In the genomic region with DNA sequence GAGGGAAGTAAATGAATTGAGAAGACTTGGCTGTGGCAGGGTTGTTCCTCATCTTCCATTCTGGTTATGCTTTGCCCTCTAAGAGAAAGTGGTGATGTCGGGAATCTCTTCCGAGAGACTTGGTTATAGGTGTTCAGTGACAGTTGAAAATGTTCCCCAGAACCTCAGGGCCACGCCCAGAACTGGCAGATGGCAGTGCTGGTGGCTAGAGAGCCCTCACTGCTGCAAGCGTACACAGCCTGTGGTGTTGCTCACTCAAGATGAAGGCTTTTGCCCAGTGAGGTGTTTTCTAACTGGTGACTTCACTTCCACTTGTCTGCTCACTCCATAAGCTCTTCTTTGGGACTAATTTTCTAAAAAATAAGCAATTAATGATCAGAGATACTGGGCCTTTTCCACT, we compare ENCODE assay signal across 28 mouse cellular contexts.
"Had no signal": no experiment of that assay in that cellular context is flagged by ENCODE, and none has a peak within 500 bp of the region (broad histone marks: within the 10 kb centered on the region; RNA-seq: fewer than 3 reads in every experiment).

No protein-coding gene starts in this region.

- ATAC-seq: forebrain, embryonic 13.5 days; forebrain, embryonic 14.5 days; forebrain, embryonic 15.5 days; forebrain, embryonic 16.5 days; forebrain, postnatal 0 days had no signal

- H3K9me3 ChIP-seq: embryonic facial prominence, embryonic 10.5 days; embryonic facial prominence, embryonic 12.5 days; embryonic facial prominence, embryonic 13.5 days; embryonic facial prominence, embryonic 15.5 days; forebrain, embryonic 10.5 days; forebrain, embryonic 12.5 days; forebrain, embryonic 13.5 days; forebrain, embryonic 15.5 days had no signal

- DNase-seq: cerebellum, adult 2 months; cerebellum, adult 8-10 months; cerebellum, adult 9-10 months; cerebellum, adult 9-11 months; cerebellum, postnatal 10 days; cerebellum, postnatal 14 days; cerebellum, postnatal 25 days; cerebellum, postnatal 36 days; embryo, embryonic 11 days; forebrain, postnatal 0 days; gastrocnemius, adult 2 months; gastrocnemius, postnatal 10 days; gastrocnemius, postnatal 14 days; gastrocnemius, postnatal 25 days; gastrocnemius, postnatal 36 days; heart, adult 11 months; heart, adult 18-20 months had no signal

- H3K4me1 ChIP-seq: embryonic facial prominence, embryonic 12.5 days; embryonic facial prominence, embryonic 15.5 days; forebrain, embryonic 10.5 days; forebrain, embryonic 13.5 days; forebrain, embryonic 15.5 days had no signal

- H3K4me3 ChIP-seq: embryonic facial prominence, embryonic 10.5 days; embryonic facial prominence, embryonic 12.5 days; embryonic facial prominence, embryonic 13.5 days; embryonic facial prominence, embryonic 15.5 days; erythroblast, embryonic 14.5 days; forebrain, embryonic 10.5 days; forebrain, embryonic 12.5 days; forebrain, embryonic 13.5 days; forebrain, embryonic 15.5 days; gastrocnemius, adult 2 months had no signal

- H3K36me3 ChIP-seq: forebrain, embryonic 12.5 days; forebrain, embryonic 15.5 days had no signal

- H3K27me3 ChIP-seq: embryonic facial prominence, embryonic 12.5 days; embryonic facial prominence, embryonic 13.5 days; embryonic facial prominence, embryonic 15.5 days; forebrain, embryonic 12.5 days; forebrain, embryonic 13.5 days; forebrain, embryonic 15.5 days had no signal

- H3K27ac ChIP-seq: embryonic facial prominence, embryonic 10.5 days; embryonic facial prominence, embryonic 12.5 days; embryonic facial prominence, embryonic 13.5 days; embryonic facial prominence, embryonic 15.5 days; forebrain, embryonic 10.5 days; forebrain, embryonic 12.5 days; forebrain, embryonic 13.5 days; forebrain, embryonic 15.5 days; gastrocnemius, adult 2 months had no signal

- H3K9ac ChIP-seq: embryonic facial prominence, embryonic 12.5 days; embryonic facial prominence, embryonic 15.5 days; forebrain, embryonic 12.5 days; forebrain, embryonic 13.5 days; forebrain, embryonic 15.5 days; forebrain, postnatal 0 days had no signal

- H3K4me2 ChIP-seq: embryonic facial prominence, embryonic 12.5 days; embryonic facial prominence, embryonic 13.5 days; embryonic facial prominence, embryonic 15.5 days; forebrain, embryonic 12.5 days; forebrain, embryonic 13.5 days; forebrain, embryonic 15.5 days had no signal
